Mouse (Mus musculus) myocyte (in vitro differentiated cells): ENCODE results near the gene Gtf3c5.

ENCODE experiments used
- E2F4 ChIP-seq: IDR thresholded peaks from one replicate; pipeline ENCODE4 v1.6.1; 2011; ENCODE audit warnings: mild to moderate bottlenecking, control low read depth, moderate library complexity; ENCODE audit not compliant: insufficient read depth
- MAX ChIP-seq: IDR thresholded peaks from one replicate; pipeline ENCODE4 v1.6.1; 2011; ENCODE audit warnings: low read depth, mild to moderate bottlenecking, control low read depth
- MYOD1 ChIP-seq, 3 experiments: IDR thresholded peaks; one replicate each; pipeline ENCODE4 v1.6.1; 2011; ENCODE audit warnings: control low read depth in 2 of 3, low read depth in 2 of 3, mild to moderate bottlenecking in 2 of 3, moderate library complexity in 1 of 3; ENCODE audit not compliant: insufficient read length in 2 of 3, control insufficient read depth in 1 of 3
- MYOG ChIP-seq, 3 experiments: IDR thresholded peaks; one replicate each; pipeline ENCODE4 v1.6.1; 2011; ENCODE audit warnings: control low read depth in 2 of 3, low read depth in 2 of 3, mild to moderate bottlenecking in 2 of 3; ENCODE audit not compliant: insufficient read length in 2 of 3, control insufficient read depth in 1 of 3, insufficient read depth in 1 of 3
- POLR2A ChIP-seq: IDR thresholded peaks from one replicate; pipeline ENCODE4 v1.6.1; 2011; ENCODE audit warnings: low read depth, mild to moderate bottlenecking, control low read depth, moderate library complexity; ENCODE audit not compliant: insufficient read length
- POLR2AphosphoS2 ChIP-seq: IDR thresholded peaks from one replicate; pipeline ENCODE4 v1.6.1; 2011; ENCODE audit warnings: low read depth, control low read depth; ENCODE audit not compliant: insufficient read length
- REST ChIP-seq: IDR thresholded peaks from one replicate; pipeline ENCODE4 v1.6.1; 2011; ENCODE audit warnings: mild to moderate bottlenecking, control low read depth, moderate library complexity; ENCODE audit not compliant: insufficient read depth, insufficient read length
- SRF ChIP-seq: IDR thresholded peaks from one replicate; pipeline ENCODE4 v1.6.1; 2011; ENCODE audit warnings: low read depth; ENCODE audit not compliant: control insufficient read depth, insufficient read length
- TCF12 ChIP-seq: IDR thresholded peaks from one replicate; pipeline ENCODE4 v1.6.1; 2011; ENCODE audit warnings: mild to moderate bottlenecking, control low read depth; ENCODE audit not compliant: poor library complexity, insufficient read depth, severe bottlenecking
- USF1 ChIP-seq: IDR thresholded peaks from one replicate; pipeline ENCODE4 v1.6.1; 2011; ENCODE audit warnings: low read depth, mild to moderate bottlenecking, control low read depth, moderate library complexity

DNA sequence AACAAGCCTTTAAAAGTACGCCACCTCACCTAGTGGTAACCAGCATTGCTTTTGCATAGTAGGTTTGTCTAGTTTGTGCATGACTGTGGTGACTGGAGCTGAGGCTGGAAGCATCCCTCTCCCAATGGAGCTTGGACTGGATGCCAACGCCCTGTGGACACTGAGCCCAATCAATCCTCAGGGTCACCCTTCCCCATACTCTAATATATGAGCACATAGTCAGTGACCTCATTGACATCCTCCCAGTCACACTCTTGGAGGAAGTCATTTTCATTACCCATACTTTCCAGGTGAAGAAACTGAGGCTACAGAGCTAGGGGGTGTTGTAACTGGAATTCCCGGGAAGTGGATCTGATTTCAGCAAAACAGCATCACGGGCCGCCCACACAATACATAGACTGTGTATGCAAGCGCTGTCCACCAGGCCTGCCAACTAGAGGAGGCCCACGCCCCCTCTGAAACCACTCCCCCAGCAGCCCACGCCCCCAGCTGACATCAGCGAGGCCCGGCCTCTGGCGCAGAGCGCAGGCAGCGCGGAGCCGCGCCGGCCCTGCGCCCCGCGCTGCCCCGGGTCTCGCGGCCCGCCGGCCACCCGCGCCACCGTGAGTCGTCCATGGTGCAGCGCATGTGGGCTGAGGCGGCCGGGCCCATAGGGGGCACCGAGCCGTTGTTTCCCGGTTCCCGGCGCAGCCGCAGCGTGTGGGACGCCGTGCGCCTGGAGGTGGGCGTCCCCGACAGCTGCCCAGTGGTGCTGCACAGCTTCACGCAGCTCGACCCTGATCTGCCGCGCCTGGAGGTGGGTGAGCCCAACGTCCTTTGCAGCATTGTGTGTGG is 50.4 kb downstream of the Gtf3c5 start:
- TF ChIP-seq MAX (no peak), POLR2A (peak; percentile 93), TCF12 (no peak), MYOG (IDR thresholded peaks at IDR 0.05; ENCODE audit: control insufficient read depth in 1 of 3, insufficient read depth in 1 of 3, insufficient read length in 2 of 3, low read depth in 2 of 3) (peak in 2 of 3 experiments; percentile 53 to 64), USF1 (no peak), POLR2AphosphoS2 (peak; percentile 86), MYOD1 (IDR thresholded peaks at IDR 0.05; ENCODE audit: control insufficient read depth in 1 of 3, insufficient read length in 2 of 3, low read depth in 2 of 3) (peak in 2 of 3 experiments; percentile 53 to 76), SRF (no peak), REST (no peak), E2F4 (no peak)
